Mouse (Mus musculus) thymus, postnatal 0 days (tissue): ENCODE measurements at regions not wholly inside any gene's neighbourhood (a gene's known extent, or its start where the extent isn't known, plus 50 kb on each side); places are given as distances from the start of the nearest gene placed in this dataset.

Experiments
- DNase-seq: peaks from one replicate; pipeline ENCODE4 v3.0.0-alpha.2; 2015; ENCODE audit warnings: low spot score

DNA sequence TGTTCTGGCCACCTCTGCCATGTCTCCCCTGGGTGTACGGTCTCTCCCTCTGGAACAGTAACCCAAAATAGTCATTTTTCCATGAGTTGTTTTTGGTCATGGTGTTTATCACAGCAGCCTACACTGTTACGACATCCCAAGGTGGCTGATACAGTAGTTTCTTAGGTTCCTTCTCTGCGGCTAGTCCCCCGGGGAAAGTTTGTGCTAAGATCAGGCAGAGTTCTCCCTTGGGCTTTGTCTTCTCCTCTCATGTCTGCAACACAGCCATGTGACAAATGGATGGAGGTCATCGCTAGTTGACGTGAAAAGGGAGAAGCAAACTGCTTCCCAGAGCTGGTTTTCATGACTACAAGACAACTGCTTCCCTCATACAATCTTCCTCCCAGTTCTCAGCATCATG, 56.9 kb upstream of the Serp2 start:
- DNase-seq: no peak

DNA sequence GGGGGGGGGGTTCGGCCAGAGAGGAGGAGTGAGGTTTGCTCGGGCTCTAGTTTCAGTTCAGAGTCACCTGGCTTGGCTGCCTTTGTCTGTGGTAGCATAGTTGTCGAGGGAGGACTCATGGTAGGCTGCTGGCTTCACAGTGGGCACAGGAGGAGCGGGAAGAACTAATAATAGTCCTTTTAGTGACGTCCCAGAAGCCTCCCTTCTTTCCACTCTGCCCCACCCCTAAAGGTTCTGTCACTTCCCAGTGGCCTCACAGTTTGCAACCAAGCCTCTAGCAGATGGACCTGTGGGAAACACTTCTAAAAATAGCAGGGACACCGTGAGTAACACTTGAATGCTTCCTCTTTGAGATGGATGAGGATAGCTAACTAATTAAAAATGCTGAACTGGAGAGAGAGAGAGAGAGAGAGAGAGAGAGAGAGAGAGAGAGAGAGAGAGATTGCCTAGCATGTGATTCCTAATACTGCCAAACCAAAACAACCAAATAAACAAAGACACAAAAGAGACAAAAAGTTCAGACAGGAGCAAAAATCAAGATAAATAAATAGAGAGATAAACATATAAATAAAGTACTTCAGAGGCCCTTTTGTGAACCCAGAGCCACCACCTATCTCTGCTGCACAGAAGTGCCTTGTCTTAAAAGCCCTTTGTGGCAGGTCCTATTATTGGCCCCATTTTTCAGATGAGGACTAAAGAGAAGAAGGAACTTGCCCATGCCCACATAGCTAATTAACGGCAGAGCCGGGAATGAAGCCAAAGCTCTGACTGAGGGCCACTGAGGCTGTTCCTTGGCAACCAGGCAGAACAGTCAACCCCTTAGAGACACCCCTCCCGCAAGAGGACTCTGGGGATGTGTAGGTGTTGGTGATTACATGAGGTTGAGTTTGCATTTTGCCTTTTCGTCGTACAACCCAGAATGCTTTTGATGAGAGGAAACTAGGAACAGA, 54.0 kb upstream of the Serp2 start:
- no peak for DNase-seq
